Mouse (Mus musculus): ENCODE results near the gene Usp49.
"Not testable (repeated sequence)": the region's sequence is repeated elsewhere in the genome, so short reads cannot be mapped to it uniquely, and the experiment has no call there.

The Usp49 gene

GRCm38 (mm10) chr17:47646683-47647082, 16.2 kb downstream of the Usp49 start:
- DNase-seq (ENCODE audit: low read depth, low spot score) = peak; percentile 80

GRCm38 (mm10) chr17:47648966-47649365, 18.5 kb downstream of the Usp49 start:
- DNase-seq (ENCODE audit: low read depth, low spot score) = no peak

GRCm38 (mm10) chr17:47651953-47652352, 21.5 kb downstream of the Usp49 start:
- no peak for DNase-seq (ENCODE audit: low read depth, low spot score)

- DNase-seq (ENCODE audit: low read depth, low spot score) = not testable (repeated sequence)
Observed at GRCm38 (mm10) chr17:47654346-47654745, 23.9 kb downstream of the Usp49 start.

- DNase-seq (ENCODE audit: low read depth, low spot score) = no peak
Observed at GRCm38 (mm10) chr17:47655697-47656096, 25.2 kb downstream of the Usp49 start.

GRCm38 (mm10) chr17:47657901-47658300, 27.4 kb downstream of the Usp49 start:
- DNase-seq (ENCODE audit: low read depth, low spot score) = no peak

GRCm38 (mm10) chr17:47658741-47659243, 28.3 kb downstream of the Usp49 start:
- DNase-seq (ENCODE audit: low read depth, low spot score) = no peak

- DNase-seq (ENCODE audit: low read depth, low spot score) = no peak
Observed at GRCm38 (mm10) chr17:47663009-47663713, 32.7 kb downstream of the Usp49 start.

- DNase-seq (ENCODE audit: low read depth, low spot score) = no peak
Observed at GRCm38 (mm10) chr17:47664474-47664873, 34.0 kb downstream of the Usp49 start.

- no peak for DNase-seq (ENCODE audit: low read depth, low spot score)
Observed at GRCm38 (mm10) chr17:47669166-47669565, 38.7 kb downstream of the Usp49 start.

- no peak for DNase-seq (ENCODE audit: low read depth, low spot score)
Observed at GRCm38 (mm10) chr17:47671988-47672310, 41.5 kb downstream of the Usp49 start.

GRCm38 (mm10) chr17:47672311-47673111, 42.0 kb downstream of the Usp49 start:
- no peak for DNase-seq (ENCODE audit: low read depth, low spot score)

- peak; percentile 53 for DNase-seq (ENCODE audit: low read depth, low spot score)
Observed at GRCm38 (mm10) chr17:47676581-47676980, 46.1 kb downstream of the Usp49 start.

GRCm38 (mm10) chr17:47678238-47678637, 47.7 kb downstream of the Usp49 start:
- DNase-seq (ENCODE audit: low read depth, low spot score) = no peak

- no peak for DNase-seq (ENCODE audit: low read depth, low spot score)
Observed at GRCm38 (mm10) chr17:47678702-47679101, 48.2 kb downstream of the Usp49 start.

- DNase-seq (ENCODE audit: low read depth, low spot score) = peak; percentile 63
Observed at GRCm38 (mm10) chr17:47682836-47683235, 52.3 kb downstream of the Usp49 start.

- DNase-seq (ENCODE audit: low read depth, low spot score) = peak; percentile 98
Observed at GRCm38 (mm10) chr17:47687409-47688343, 57.2 kb downstream of the Usp49 start.

GRCm38 (mm10) chr17:47688344-47688607, 57.8 kb downstream of the Usp49 start, which contains the start of gene Tomm6:
Gene Tomm6, minus strand, starts transcription at chr17:47688386.
- DNase-seq (ENCODE audit: low read depth, low spot score) = no peak

GRCm38 (mm10) chr17:47688608-47689575, 58.4 kb downstream of the Usp49 start, which contains the start of gene Frs3:
Gene Frs3, plus strand, starts transcription at chr17:47689030.
- DNase-seq (ENCODE audit: low read depth, low spot score) = peak; percentile 65

GRCm38 (mm10) chr17:47689894-47690293, 59.4 kb downstream of the Usp49 start:
- DNase-seq (ENCODE audit: low read depth, low spot score) = no peak

GRCm38 (mm10) chr17:47691650-47692049, 61.2 kb downstream of the Usp49 start:
- DNase-seq (ENCODE audit: low read depth, low spot score) = no peak

Measured in CD4-positive helper T cell, adult 2 months (primary cell).